Mouse (Mus musculus): ENCODE measurements around the gene Cbx5. TPM values are rescaled to one million over a fixed set of nuclear protein-coding genes. Genes with fewer than 3 reads are reported as not detected.
A peak's percentile ranks its signal among the peaks of the same experiment; 100 is the strongest.
"Not testable (repeated sequence)": the region's sequence is repeated elsewhere in the genome, so short reads cannot be mapped to it uniquely, and the experiment has no call there.

The Cbx5 gene
- total and polyA plus RNA-seq, 3 experiments, result 15.6 to 57.0 (median 56.5) TPM

DNA sequence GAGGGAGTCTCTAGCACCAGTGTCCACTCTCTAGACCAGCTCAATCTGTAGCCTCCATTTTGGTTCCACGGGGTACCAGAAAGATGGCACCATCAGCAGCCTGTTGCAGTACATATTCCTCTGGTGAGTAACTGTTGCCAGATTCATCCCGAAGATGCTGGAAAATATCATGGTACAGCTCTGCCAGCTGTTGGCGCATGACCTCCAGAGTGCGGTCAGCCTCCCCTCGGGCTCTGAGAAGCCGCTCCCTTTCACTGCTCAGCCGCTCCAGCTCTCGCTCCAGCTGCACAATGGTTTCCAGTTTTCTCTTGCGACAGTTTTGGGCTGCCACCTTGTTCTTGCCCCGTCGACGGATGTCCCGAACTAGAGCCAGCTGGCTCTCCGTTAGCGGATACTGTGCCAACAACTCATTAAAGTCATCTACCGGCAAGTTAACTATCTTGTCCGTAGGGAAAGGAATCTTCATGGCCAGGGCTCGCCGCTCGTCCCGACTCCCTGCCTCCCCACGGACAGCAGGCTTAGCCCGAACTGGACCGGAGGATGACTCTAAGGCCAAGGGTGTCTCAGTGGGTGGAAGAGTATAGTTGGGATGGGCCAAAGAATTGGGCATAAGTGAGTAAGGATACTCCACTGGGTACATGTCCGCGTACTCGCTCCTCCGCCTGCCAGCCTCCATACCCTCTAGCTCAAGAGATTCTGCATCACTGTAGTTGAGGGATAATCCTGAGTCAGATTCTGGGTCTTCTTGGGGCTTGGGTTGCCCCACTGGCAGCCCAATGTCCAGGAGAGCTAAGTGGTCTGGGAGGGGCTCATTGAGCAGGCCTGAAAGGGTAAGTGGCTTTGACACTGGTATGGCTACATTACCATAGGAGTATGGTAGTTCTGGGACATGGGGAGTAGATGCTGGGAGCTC is 9.0 kb upstream of the Cbx5 start:
- DNase-seq, result peak in 1 of 2 experiments; percentile 25
- Histone ChIP-seq H3K79me2 (replicated peaks; ENCODE audit: control insufficient read depth, insufficient read depth, low read length) (no peaks in the 10 kb centered on the region), H3K27ac (no peak overlapping the region), H3K9ac (ENCODE audit: low read depth, low read length) (no peak overlapping the region), H3K4me1 (ENCODE audit: control insufficient read depth, insufficient read depth, low read length) (no peaks in the 10 kb centered on the region), H3K27me3 (ENCODE audit: control insufficient read depth, insufficient read depth, low read length) (no peaks in the 10 kb centered on the region), H3K4me3 (no peak overlapping the region), H3K36me3 (ENCODE audit: control insufficient read depth, insufficient read depth, low read length) (peaks cover 19% of the 10 kb centered on the region)
- intact Hi-C loops (cut with DNase I), result no loop called here
- WGBS, result 65% methylated on average over 28 of the region's 28 CpGs
- TF ChIP-seq CTCF (IDR thresholded peaks at IDR 0.05) (no peak), POLR2A (IDR thresholded peaks at IDR 0.05; ENCODE audit: insufficient read depth, low read depth, low read length) (0 out of 2 replicates have a peak, but pooled peaks have one; percentile 39), EP300 (IDR thresholded peaks at IDR 0.05; ENCODE audit: insufficient read depth, low read depth, low read length) (no peak)

DNA sequence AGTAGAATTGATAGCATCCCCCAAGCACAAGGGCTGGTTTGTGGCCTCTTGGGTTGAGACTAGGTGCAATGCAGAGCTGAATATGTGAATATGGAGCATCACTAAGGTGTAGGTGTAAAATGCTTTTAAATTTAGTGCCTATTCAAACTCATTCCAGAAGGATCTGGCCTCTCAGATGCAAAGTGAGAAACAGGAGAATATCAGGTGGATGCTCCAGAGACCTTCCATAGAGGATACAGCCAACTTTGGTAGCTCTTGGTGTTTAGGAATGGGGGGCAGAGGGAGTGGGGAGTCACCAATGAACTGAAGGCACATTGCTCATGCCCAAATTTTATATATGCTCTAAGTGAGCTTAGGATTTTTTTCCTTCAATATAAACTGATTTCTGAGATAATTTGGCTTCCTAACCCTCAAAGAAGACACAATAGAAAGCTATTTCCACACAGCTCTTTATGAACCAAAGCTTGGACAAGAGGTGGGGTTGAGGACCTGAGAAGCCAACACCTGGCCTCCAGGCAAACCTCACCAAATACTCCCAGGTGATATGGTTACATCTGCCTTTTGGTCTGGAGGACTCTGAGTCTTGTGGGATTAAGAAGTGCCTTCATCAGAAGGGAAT is 8.3 kb upstream of the Cbx5 start:
- no peak for TF ChIP-seq POLR2A (IDR thresholded peaks at IDR 0.05; ENCODE audit: insufficient read depth, low read depth, low read length)
- no peak for TF ChIP-seq CTCF (IDR thresholded peaks at IDR 0.05)
- TF ChIP-seq EP300 (IDR thresholded peaks at IDR 0.05; ENCODE audit: insufficient read depth, low read depth, low read length), result no peak
- H3K27me3 ChIP-seq (ENCODE audit: control insufficient read depth, insufficient read depth, low read length), result no peaks in the 10 kb centered on the region
- no peak overlapping the region for H3K27ac ChIP-seq
- peaks cover 26% of the 10 kb centered on the region for H3K36me3 ChIP-seq (ENCODE audit: control insufficient read depth, insufficient read depth, low read length)
- DNase-seq, result no peak
- intact Hi-C loops (cut with DNase I), result no loop called here
- H3K4me3 ChIP-seq, result no peak overlapping the region
- H3K4me1 ChIP-seq (ENCODE audit: control insufficient read depth, insufficient read depth, low read length), result peaks cover 2% of the 10 kb centered on the region; the same call in 1 of the 2 replicates
- H3K9ac ChIP-seq (ENCODE audit: low read depth, low read length), result no peak overlapping the region
- no peaks in the 10 kb centered on the region for H3K79me2 ChIP-seq (replicated peaks; ENCODE audit: control insufficient read depth, insufficient read depth, low read length)

DNA sequence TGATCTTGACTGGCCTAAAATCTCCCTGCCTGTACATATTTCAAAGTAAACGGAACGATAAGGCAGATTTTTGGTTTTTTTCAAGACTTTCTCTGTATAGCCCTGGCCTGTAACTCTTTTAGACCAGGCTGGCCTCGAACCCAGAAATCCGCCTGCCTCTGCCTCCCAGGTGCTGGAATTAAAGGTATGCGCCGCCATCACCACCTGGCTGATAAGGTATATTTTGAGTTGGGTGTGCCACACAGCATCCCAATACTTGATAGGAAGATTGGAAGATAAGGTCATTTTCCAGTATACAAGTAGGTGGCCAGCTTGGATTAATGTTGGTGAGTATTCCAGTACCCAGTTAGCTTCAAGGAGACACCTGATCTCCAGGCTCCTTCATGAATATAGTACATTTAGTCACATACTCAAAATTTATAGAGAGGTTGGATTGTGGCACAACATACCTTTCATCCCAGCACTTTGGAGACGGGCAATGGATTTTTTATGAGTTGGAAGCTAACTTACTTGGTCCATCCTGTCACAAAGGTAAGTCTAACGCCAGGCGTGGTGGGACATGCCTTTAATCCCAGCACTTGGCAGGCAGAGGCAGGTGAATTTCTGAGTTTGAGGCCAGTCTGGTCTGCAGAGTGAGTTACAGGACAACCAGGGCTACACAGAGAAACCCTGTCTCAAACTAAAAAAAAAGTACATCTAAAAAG is 7.6 kb upstream of the Cbx5 start:
- peaks cover 2% of the 10 kb centered on the region; the same call in 1 of the 2 replicates for H3K4me1 ChIP-seq (ENCODE audit: control insufficient read depth, insufficient read depth, low read length)
- intact Hi-C loops (cut with DNase I), result no loop called here
- H3K27ac ChIP-seq, result no peak overlapping the region
- no peak for TF ChIP-seq POLR2A (IDR thresholded peaks at IDR 0.05; ENCODE audit: insufficient read depth, low read depth, low read length)
- no peak for TF ChIP-seq EP300 (IDR thresholded peaks at IDR 0.05; ENCODE audit: insufficient read depth, low read depth, low read length)
- TF ChIP-seq CTCF (IDR thresholded peaks at IDR 0.05), result no peak
- H3K79me2 ChIP-seq (replicated peaks; ENCODE audit: control insufficient read depth, insufficient read depth, low read length), result no peaks in the 10 kb centered on the region
- H3K36me3 ChIP-seq (ENCODE audit: control insufficient read depth, insufficient read depth, low read length), result peaks cover 33% of the 10 kb centered on the region
- no peak overlapping the region for H3K4me3 ChIP-seq
- 88% methylated on average over 9 of the region's 9 CpGs for WGBS
- H3K9ac ChIP-seq (ENCODE audit: low read depth, low read length), result no peak overlapping the region
- DNase-seq, result no peak
- no peaks in the 10 kb centered on the region for H3K27me3 ChIP-seq (ENCODE audit: control insufficient read depth, insufficient read depth, low read length)

DNA sequence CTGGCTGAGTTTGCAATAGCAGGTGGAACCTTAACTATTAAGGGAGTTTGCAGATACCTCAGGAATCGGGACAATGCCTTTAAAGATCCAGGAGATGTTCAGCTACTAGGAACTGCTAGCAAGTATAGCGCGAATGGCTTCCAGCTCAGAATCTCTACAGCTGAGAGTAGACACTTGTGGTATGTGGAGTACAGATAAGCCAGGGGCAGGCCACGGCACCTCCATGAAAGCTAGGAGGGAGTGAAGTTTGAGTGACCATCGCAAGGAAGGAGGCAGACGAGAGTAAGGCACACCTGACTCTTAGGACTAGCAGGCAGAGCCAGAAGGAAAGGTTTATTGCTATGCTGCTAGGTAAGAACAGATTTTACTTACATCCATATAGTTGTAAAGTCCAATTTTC is 6.0 kb upstream of the Cbx5 start:
- WGBS, result 57% methylated on average over 6 of the region's 6 CpGs
- DNase-seq, result no peak
- no peaks in the 10 kb centered on the region for H3K79me2 ChIP-seq (replicated peaks; ENCODE audit: control insufficient read depth, insufficient read depth, low read length)
- intact Hi-C loops (cut with DNase I), result no loop called here
- no peaks in the 10 kb centered on the region for H3K27me3 ChIP-seq (ENCODE audit: control insufficient read depth, insufficient read depth, low read length)
- H3K27ac ChIP-seq, result no peak overlapping the region
- peaks cover 2% of the 10 kb centered on the region; the same call in 1 of the 2 replicates for H3K4me1 ChIP-seq (ENCODE audit: control insufficient read depth, insufficient read depth, low read length)
- no peak overlapping the region for H3K9ac ChIP-seq (ENCODE audit: low read depth, low read length)
- H3K4me3 ChIP-seq, result no peak overlapping the region
- no peak for TF ChIP-seq POLR2A (IDR thresholded peaks at IDR 0.05; ENCODE audit: insufficient read depth, low read depth, low read length)
- TF ChIP-seq CTCF (IDR thresholded peaks at IDR 0.05), result no peak
- TF ChIP-seq EP300 (IDR thresholded peaks at IDR 0.05; ENCODE audit: insufficient read depth, low read depth, low read length), result no peak
- peaks cover 43% of the 10 kb centered on the region for H3K36me3 ChIP-seq (ENCODE audit: control insufficient read depth, insufficient read depth, low read length)

DNA sequence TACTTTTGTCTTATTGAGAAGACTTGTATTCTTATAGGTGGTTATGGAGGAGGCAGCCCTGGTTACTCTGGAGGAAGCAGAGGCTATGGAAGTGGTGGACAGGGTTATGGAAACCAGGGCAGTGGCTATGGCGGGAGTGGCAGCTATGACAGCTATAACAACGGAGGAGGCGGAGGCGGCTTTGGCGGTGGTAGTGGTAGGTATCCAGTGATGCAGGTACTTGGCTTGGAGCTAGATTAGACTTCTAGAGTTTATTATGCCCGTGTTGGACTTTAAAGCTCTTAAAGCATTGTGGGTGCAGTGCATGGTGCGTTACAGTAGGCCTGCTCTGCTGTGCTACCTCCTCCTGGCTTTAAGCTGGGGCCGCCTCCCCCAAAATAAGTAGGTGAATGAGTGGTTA is 3.3 kb upstream of the Cbx5 start:
- Histone ChIP-seq H3K79me2 (replicated peaks; ENCODE audit: control insufficient read depth, insufficient read depth, low read length) (no peaks in the 10 kb centered on the region), H3K4me3 (no peak overlapping the region), H3K36me3 (ENCODE audit: control insufficient read depth, insufficient read depth, low read length) (peaks cover 43% of the 10 kb centered on the region), H3K9ac (ENCODE audit: low read depth, low read length) (no peak overlapping the region), H3K27ac (no peak overlapping the region; the same call in 1 of the 2 replicates), H3K4me1 (ENCODE audit: control insufficient read depth, insufficient read depth, low read length) (peaks cover 2% of the 10 kb centered on the region; the same call in 1 of the 2 replicates), H3K27me3 (ENCODE audit: control insufficient read depth, insufficient read depth, low read length) (no peaks in the 10 kb centered on the region)
- no peak for TF ChIP-seq CTCF (IDR thresholded peaks at IDR 0.05)
- no peak for TF ChIP-seq EP300 (IDR thresholded peaks at IDR 0.05; ENCODE audit: insufficient read depth, low read depth, low read length)
- TF ChIP-seq POLR2A (IDR thresholded peaks at IDR 0.05; ENCODE audit: insufficient read depth, low read depth, low read length), result no peak
- intact Hi-C loops (cut with DNase I), result no loop called here
- WGBS, result 49% methylated on average over 8 of the region's 8 CpGs
- no peak for DNase-seq

DNA sequence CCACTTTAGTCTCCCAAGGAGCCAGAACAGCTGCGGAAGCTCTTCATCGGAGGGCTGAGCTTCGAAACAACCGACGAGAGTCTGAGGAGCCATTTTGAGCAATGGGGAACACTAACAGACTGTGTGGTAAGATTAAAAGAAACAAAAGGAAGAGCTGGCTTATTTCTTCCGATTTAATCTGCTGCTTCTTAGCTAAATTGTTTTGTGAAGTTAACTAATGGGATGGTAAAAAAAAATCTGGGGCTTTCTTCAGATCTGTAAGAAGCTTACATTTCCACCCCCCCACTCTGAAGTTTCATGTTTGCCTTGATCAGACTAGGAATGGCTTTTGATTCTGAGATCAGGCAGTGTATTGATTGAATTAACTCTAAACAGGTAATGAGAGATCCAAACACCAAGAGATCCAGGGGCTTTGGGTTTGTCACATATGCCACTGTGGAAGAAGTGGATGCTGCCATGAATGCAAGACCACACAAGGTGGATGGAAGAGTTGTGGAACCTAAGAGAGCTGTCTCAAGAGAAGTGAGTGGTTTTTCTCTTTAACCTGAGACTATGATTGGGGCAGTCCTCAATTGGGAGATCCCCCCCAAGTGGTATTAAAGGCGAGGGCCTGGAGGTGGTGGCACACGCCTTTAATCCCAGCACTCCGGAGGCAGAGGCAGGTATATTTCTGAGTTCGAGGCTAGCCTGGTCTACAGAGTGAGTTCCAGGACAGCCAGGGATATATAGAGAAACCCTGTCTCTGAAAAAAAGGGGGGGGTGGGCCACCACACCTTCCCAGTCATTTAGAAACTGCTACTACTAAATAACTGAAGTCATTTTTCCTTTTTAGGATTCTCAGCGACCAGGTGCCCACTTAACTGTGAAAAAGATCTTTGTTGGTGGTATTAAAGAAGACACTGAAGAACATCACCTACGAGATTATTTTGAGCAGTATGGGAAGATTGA is 1.7 kb upstream of the Cbx5 start:
- H3K79me2 ChIP-seq (replicated peaks; ENCODE audit: control insufficient read depth, insufficient read depth, low read length); H3K4me1 ChIP-seq (ENCODE audit: control insufficient read depth, insufficient read depth, low read length); DNase-seq; intact Hi-C loops (cut with DNase I); H3K27me3 ChIP-seq (ENCODE audit: control insufficient read depth, insufficient read depth, low read length): not testable (repeated sequence)
- Histone ChIP-seq H3K4me3 (peak overlapping the region; percentile 87), H3K9ac (ENCODE audit: low read depth, low read length) (peak overlapping the region; percentile 78), H3K27ac (peak overlapping the region; percentile 94), H3K36me3 (ENCODE audit: control insufficient read depth, insufficient read depth, low read length) (peaks cover 39% of the 10 kb centered on the region)
- 7% methylated on average over 12 of the region's 12 CpGs for WGBS
